Mouse (Mus musculus): ENCODE measurements at regions not wholly inside any gene's neighbourhood (a gene's known extent, or its start where the extent isn't known, plus 50 kb on each side); places are given as distances from the start of the nearest gene placed in this dataset.

DNA sequence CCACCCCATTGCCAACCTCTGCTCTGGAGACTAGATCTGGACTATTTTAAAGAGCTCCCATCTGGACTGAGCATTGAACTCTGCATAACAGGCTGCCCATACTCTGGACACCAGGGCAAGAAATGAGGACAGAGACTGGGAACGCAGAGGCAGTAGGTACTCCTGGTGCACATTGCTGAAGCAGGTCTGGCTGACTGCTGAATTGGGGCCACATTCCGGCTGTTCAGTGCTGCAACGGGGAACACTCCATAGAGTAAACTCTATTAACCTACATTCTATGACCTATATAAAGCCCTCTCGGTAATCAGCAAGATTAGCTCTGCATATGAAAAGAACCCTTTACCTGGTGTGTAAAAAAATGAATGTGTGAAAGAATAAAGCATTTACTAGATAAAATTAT is 128.1 kb upstream of the Car8 start:
- H3K27ac ChIP-seq (replicated peaks; ENCODE audit: low read depth, low read length) = no peak overlapping the region
- ATAC-seq (ENCODE audit: low FRiP score, low TSS enrichment) (no peak), DNase-seq (no peak)
- WGBS = 67% methylated on average over 4 of the region's 4 CpGs
- no peak overlapping the region for H3K4me3 ChIP-seq (replicated peaks; ENCODE audit: low read depth, low read length)
- no peaks in the 10 kb centered on the region for H3K4me1 ChIP-seq (ENCODE audit: control insufficient read depth, insufficient read depth, low read length)
- no peaks in the 10 kb centered on the region for H3K9me3 ChIP-seq (ENCODE audit: control insufficient read depth, low read length)
- no peaks in the 10 kb centered on the region for H3K27me3 ChIP-seq (ENCODE audit: control insufficient read depth, insufficient read depth, low read length)
- H3K4me2 ChIP-seq (ENCODE audit: low read length) = no peak overlapping the region
- no peaks in the 10 kb centered on the region for H3K36me3 ChIP-seq (ENCODE audit: control insufficient read depth, insufficient read depth, low read length)
- no peak overlapping the region for H3K9ac ChIP-seq (replicated peaks; ENCODE audit: low read length)

DNA sequence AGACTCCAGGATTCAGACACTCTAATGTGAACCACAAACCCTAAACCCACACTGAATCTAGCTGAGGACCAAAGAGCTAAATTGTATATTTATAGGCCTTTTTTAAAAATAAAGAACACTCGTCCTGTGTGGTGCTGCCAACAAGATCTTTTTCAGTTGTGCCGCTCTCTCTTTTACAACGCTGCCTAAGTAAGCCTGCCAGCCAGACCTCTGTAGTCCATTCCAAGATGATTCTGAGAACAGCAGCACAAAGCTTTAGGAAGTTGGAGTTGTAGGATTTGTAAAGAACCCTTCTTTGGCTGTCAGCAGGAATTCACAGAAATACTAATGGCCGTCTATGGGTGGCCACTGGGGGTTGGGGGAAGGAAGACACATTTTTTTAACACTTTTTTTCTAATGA is 123.6 kb upstream of the Car8 start:
- Histone ChIP-seq H3K4me2 (ENCODE audit: low read length) (no peak overlapping the region), H3K4me3 (replicated peaks; ENCODE audit: low read depth, low read length) (no peak overlapping the region), H3K27me3 (ENCODE audit: control insufficient read depth, insufficient read depth, low read length) (no peaks in the 10 kb centered on the region), H3K27ac (replicated peaks; ENCODE audit: low read depth, low read length) (no peak overlapping the region), H3K9me3 (ENCODE audit: control insufficient read depth, low read length) (no peaks in the 10 kb centered on the region), H3K36me3 (ENCODE audit: control insufficient read depth, insufficient read depth, low read length) (no peaks in the 10 kb centered on the region), H3K9ac (replicated peaks; ENCODE audit: low read length) (no peak overlapping the region), H3K4me1 (ENCODE audit: control insufficient read depth, insufficient read depth, low read length) (no peaks in the 10 kb centered on the region)
- DNase-seq (no peak), ATAC-seq (ENCODE audit: low FRiP score, low TSS enrichment) (no peak)
- 68% methylated on average over 4 of the region's 4 CpGs for WGBS

DNA sequence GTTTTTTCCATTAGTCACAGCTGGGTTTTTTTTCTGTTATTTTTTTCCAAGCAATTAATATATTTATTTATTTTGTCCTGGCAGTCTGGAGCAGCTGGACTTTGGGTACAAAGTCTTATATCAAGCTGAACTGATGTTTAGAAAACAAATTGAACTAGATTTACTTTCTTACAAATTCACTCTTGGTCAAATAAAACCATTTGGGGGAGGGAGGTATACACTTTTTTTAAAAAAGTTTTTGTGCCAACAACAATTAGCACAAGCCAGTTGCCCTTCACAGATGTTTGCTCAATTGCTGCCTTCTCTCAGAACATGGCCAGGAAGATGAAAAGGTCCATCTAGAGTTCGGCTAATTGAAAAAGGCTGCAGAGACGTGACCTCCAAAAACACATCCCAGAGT is 123.1 kb upstream of the Car8 start:
- Histone ChIP-seq H3K9me3 (ENCODE audit: control insufficient read depth, low read length) (no peaks in the 10 kb centered on the region), H3K4me3 (replicated peaks; ENCODE audit: low read depth, low read length) (no peak overlapping the region), H3K27me3 (ENCODE audit: control insufficient read depth, insufficient read depth, low read length) (no peaks in the 10 kb centered on the region), H3K4me1 (ENCODE audit: control insufficient read depth, insufficient read depth, low read length) (no peaks in the 10 kb centered on the region), H3K36me3 (ENCODE audit: control insufficient read depth, insufficient read depth, low read length) (no peaks in the 10 kb centered on the region), H3K4me2 (ENCODE audit: low read length) (no peak overlapping the region), H3K9ac (replicated peaks; ENCODE audit: low read length) (no peak overlapping the region), H3K27ac (replicated peaks; ENCODE audit: low read depth, low read length) (no peak overlapping the region)
- 77% methylated on average over 2 of the region's 2 CpGs for WGBS
- DNase-seq = no peak
- ATAC-seq (ENCODE audit: low FRiP score, low TSS enrichment) = no peak

DNA sequence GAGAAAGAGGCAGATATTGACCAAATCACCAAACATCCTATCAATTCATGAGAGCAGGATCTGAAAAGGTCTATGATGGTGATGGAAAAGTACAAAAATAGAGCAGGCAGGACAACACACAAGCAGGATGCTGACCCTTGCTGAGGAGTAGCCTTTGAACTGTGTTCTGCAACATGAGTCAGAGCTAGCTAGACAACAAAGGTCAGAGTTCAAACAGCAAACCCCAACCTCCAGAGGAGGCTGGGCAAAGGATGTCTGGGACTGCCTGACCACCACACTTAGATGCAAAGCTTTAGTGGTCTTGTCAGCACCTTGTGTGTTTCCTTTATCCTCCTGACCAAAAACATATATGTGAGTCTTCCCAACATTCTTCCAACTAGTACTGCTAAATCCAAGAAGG is 122.5 kb upstream of the Car8 start:
- no peak overlapping the region for H3K9ac ChIP-seq (replicated peaks; ENCODE audit: low read length)
- H3K27me3 ChIP-seq (ENCODE audit: control insufficient read depth, insufficient read depth, low read length) = no peaks in the 10 kb centered on the region
- H3K4me3 ChIP-seq (replicated peaks; ENCODE audit: low read depth, low read length) = no peak overlapping the region
- H3K27ac ChIP-seq (replicated peaks; ENCODE audit: low read depth, low read length) = no peak overlapping the region
- no peak overlapping the region for H3K4me2 ChIP-seq (ENCODE audit: low read length)
- H3K9me3 ChIP-seq (ENCODE audit: control insufficient read depth, low read length) = no peaks in the 10 kb centered on the region
- no peak for ATAC-seq (ENCODE audit: low FRiP score, low TSS enrichment)
- H3K36me3 ChIP-seq (ENCODE audit: control insufficient read depth, insufficient read depth, low read length) = no peaks in the 10 kb centered on the region
- no peaks in the 10 kb centered on the region for H3K4me1 ChIP-seq (ENCODE audit: control insufficient read depth, insufficient read depth, low read length)
- DNase-seq = no peak

DNA sequence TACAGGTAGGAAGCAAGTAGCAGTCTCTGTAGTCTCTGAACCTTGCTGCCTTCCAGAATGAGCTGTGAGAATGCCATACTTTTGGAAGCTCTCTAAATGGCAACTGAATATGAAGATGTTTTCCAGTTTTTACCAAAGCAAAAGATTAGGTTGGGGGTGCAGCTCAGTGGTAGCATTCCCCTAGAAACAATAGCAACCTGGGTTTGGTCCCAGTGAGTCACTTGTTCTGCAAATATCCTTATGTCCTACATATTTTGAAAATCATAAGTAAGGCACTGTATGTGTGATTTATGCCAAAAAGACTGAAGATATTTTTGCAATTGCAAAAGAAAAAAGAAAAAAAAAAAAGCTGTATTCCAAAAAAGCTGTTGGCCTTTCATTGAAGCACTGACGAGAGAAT is 118.6 kb upstream of the Car8 start:
- WGBS = 100% methylated on average over 1 of the region's 1 CpGs
- Histone ChIP-seq H3K4me2 (ENCODE audit: low read length) (no peak overlapping the region), H3K27me3 (ENCODE audit: control insufficient read depth, insufficient read depth, low read length) (no peaks in the 10 kb centered on the region), H3K9ac (replicated peaks; ENCODE audit: low read length) (no peak overlapping the region), H3K9me3 (ENCODE audit: control insufficient read depth, low read length) (no peaks in the 10 kb centered on the region), H3K4me1 (ENCODE audit: control insufficient read depth, insufficient read depth, low read length) (no peaks in the 10 kb centered on the region), H3K27ac (replicated peaks; ENCODE audit: low read depth, low read length) (no peak overlapping the region), H3K36me3 (ENCODE audit: control insufficient read depth, insufficient read depth, low read length) (no peaks in the 10 kb centered on the region), H3K4me3 (replicated peaks; ENCODE audit: low read depth, low read length) (no peak overlapping the region)
- no peak for ATAC-seq (ENCODE audit: low FRiP score, low TSS enrichment)
- no peak for DNase-seq

DNA sequence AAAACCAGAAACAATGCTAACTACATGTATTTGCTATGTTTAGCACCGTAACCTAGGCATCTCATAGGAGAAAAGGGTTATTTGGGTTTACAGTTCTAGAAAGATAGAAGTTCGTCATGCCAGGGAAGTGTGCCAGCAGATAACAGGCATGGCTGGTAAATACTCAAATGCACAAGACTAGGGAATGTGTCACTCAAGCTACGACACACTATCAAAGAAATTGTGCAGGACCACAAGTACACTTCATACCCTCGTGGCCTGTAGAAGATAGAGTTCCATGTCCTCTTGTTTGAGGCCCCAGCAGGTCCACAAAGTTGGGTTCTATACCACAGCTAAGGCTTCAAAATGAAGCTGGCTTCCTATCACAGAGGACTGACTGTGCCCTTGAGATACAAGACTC is 103.1 kb upstream of the Car8 start:
- Histone ChIP-seq H3K4me2 (ENCODE audit: low read length) (no peak overlapping the region), H3K36me3 (ENCODE audit: control insufficient read depth, insufficient read depth, low read length) (no peaks in the 10 kb centered on the region), H3K27ac (replicated peaks; ENCODE audit: low read depth, low read length) (no peak overlapping the region), H3K9ac (replicated peaks; ENCODE audit: low read length) (no peak overlapping the region), H3K4me3 (replicated peaks; ENCODE audit: low read depth, low read length) (no peak overlapping the region), H3K9me3 (ENCODE audit: control insufficient read depth, low read length) (no peaks in the 10 kb centered on the region), H3K4me1 (ENCODE audit: control insufficient read depth, insufficient read depth, low read length) (no peaks in the 10 kb centered on the region), H3K27me3 (ENCODE audit: control insufficient read depth, insufficient read depth, low read length) (no peaks in the 10 kb centered on the region)
- ATAC-seq (ENCODE audit: low FRiP score, low TSS enrichment) (no peak), DNase-seq (no peak)
- 90% methylated on average over 4 of the region's 4 CpGs for WGBS

DNA sequence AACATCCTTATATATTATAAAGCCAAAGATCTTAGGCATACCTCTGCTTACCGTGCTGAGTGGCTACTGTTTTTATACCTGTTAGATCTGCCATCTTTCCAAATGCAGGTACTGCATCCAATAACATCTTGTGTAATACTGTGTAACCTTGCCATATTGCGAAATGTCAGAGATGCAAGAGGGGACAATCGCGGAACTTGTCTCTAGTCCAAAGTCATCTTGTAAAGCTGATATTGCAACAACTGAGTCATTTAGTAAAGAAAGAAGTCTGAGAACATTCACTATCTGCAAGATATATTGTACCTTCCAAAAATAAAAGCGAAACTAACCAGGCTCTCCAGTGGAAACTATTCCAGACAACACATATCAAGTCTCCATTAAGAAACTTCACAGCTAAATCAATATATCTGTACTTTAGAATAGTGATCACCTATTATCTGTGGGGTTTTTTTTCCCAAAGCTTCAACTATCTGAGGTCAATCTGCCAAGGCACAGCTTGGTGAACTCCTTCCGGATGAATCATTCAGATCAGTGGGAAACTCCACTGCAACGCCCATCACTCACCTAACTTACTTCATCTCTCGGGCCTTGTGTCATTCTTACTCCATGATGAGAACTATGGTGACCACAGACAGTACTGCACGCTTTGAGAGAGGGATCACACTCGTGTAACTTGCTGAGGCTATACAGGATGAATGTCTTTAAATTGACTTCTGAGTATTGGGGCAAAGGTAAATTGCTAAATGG is 70.6 kb upstream of the Car8 start:
- no peak for DNase-seq
- H3K27me3 ChIP-seq (ENCODE audit: control insufficient read depth, insufficient read depth, low read length) = no peaks in the 10 kb centered on the region
- 89% methylated on average over 10 of the region's 10 CpGs for WGBS
- H3K4me1 ChIP-seq (ENCODE audit: control insufficient read depth, insufficient read depth, low read length) = no peaks in the 10 kb centered on the region
- no peak overlapping the region for H3K9ac ChIP-seq (replicated peaks; ENCODE audit: low read length)
- ATAC-seq (ENCODE audit: low FRiP score, low TSS enrichment) = no peak
- H3K4me3 ChIP-seq (replicated peaks; ENCODE audit: low read depth, low read length) = no peak overlapping the region
- no peaks in the 10 kb centered on the region for H3K36me3 ChIP-seq (ENCODE audit: control insufficient read depth, insufficient read depth, low read length)
- H3K9me3 ChIP-seq (ENCODE audit: control insufficient read depth, low read length) = no peaks in the 10 kb centered on the region
- no peak overlapping the region for H3K4me2 ChIP-seq (ENCODE audit: low read length)
- no peak overlapping the region for H3K27ac ChIP-seq (replicated peaks; ENCODE audit: low read depth, low read length)

DNA sequence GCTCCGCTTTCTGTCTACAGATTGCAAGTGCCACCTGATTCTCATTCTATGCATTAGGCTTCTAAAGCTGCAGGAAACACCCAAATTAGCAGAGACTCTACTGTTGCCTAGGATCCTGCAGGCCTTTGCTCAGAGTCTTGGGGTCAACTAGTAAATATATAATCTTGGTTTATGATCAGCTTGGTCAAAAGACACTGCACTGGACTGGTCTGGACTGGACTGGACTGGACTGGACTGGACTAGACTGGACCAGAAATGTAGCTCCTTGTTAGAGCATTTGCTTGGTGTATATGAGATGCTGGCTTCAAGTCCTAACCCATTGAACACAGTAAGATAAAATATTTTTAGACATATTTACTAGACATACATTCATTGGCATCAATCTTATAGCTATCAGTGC is 53.7 kb upstream of the Car8 start:
- Histone ChIP-seq H3K27me3 (ENCODE audit: control insufficient read depth, insufficient read depth, low read length) (no peaks in the 10 kb centered on the region), H3K36me3 (ENCODE audit: control insufficient read depth, insufficient read depth, low read length) (no peaks in the 10 kb centered on the region), H3K4me1 (ENCODE audit: control insufficient read depth, insufficient read depth, low read length) (0 out of 2 replicates have a peak, but pooled peaks cover 3% of the 10 kb centered on the region), H3K27ac (replicated peaks; ENCODE audit: low read depth, low read length) (no peak overlapping the region), H3K9me3 (ENCODE audit: control insufficient read depth, low read length) (no peaks in the 10 kb centered on the region), H3K4me3 (replicated peaks; ENCODE audit: low read depth, low read length) (no peak overlapping the region), H3K4me2 (ENCODE audit: low read length) (no peak overlapping the region), H3K9ac (replicated peaks; ENCODE audit: low read length) (no peak overlapping the region)
- ATAC-seq (ENCODE audit: low FRiP score, low TSS enrichment) (no peak), DNase-seq (no peak)
- 83% methylated on average over 1 of the region's 1 CpGs for WGBS

Measured in midbrain, embryonic 14.5 days (tissue).